Mouse (Mus musculus): Measurements from ENCODE around the gene Slc24a3.

GRCm38 (mm10) chr2:145165076-145165475, 2.5 kb upstream of the Slc24a3 start:
- TF ChIP-seq CTCF (IDR thresholded peaks at IDR 0.05; ENCODE audit: low read depth, low read length): no peak
- TF ChIP-seq POLR2A (IDR thresholded peaks at IDR 0.05; ENCODE audit: extremely low read depth, insufficient read depth, low read length): no peak

Data from liver, adult 2 months (tissue).